Mouse (Mus musculus): Measurements from ENCODE around the gene Klf17.

DNA sequence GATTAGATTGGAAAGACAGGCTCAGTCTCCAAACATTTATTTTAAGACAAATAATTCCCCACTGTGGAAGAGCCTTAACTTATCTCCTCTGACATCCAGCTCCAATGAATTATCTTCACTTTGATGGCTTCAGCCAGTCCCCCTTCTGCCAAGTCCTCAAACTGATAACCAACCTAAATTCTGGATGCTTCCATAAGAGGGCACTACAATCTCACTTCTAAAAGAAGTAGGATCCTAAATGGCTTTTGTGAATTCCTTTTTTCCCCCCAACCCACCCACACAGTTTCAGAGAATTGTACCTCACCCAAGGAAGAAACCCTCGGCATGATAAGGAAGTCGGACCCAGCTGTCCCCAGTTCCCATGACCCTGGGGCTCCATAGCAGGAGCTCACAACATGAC lies 45.5 kb upstream of the Klf17 start:
- TF ChIP-seq CTCF (IDR thresholded peaks at IDR 0.05; ENCODE audit: insufficient read depth, low read depth, low read length) (no peak), POLR2A (IDR thresholded peaks at IDR 0.05; ENCODE audit: insufficient read depth, low read depth, low read length) (no peak)

Data from olfactory bulb, adult 2 months (tissue).